Mouse (Mus musculus): ENCODE data around the gene Hspa1l.
A peak's percentile ranks its signal among the peaks of the same experiment; 100 is the strongest.

- no peak; a peak in 1 of 4 replicates for TF ChIP-seq POLR2A (IDR thresholded peaks at IDR 0.05; ENCODE audit: control insufficient read depth in 1 of 2, insufficient read depth in 1 of 2, low read depth in 1 of 2, low read length in 2 of 2, poor library complexity in 1 of 2)
- TF ChIP-seq MYB (IDR thresholded peaks at IDR 0.05; ENCODE audit: low read depth, low read length), result no peak
- no peak for TF ChIP-seq MAX (IDR thresholded peaks at IDR 0.05; ENCODE audit: low read length)
- no peak for TF ChIP-seq GATA1 (IDR thresholded peaks at IDR 0.05; ENCODE audit: low read depth, low read length)
- peak; percentile 40 for TF ChIP-seq POLR2AphosphoS2 (IDR thresholded peaks at IDR 0.05; ENCODE audit: low read length)
- TF ChIP-seq KAT2A (conservative IDR thresholded peaks at IDR 0.05; ENCODE audit: low read depth, low read length), result no peak
- TF ChIP-seq ZMIZ1 (IDR thresholded peaks at IDR 0.05; ENCODE audit: low read depth, low read length), result 0 out of 2 replicates have a peak, but pooled peaks have one; percentile 2
- TF ChIP-seq MAFK (IDR thresholded peaks at IDR 0.05; ENCODE audit: borderline replicate concordance, low read depth, low read length), result no peak
- no peak for TF ChIP-seq CTCF (IDR thresholded peaks at IDR 0.05 in 2 of 3, conservative IDR thresholded peaks at IDR 0.05 in 1 of 3; ENCODE audit: control insufficient read depth in 1 of 3, insufficient read depth in 1 of 3, low read depth in 2 of 3, low read length in 3 of 3, poor library complexity in 1 of 3, severe bottlenecking in 1 of 3)
- no peak for TF ChIP-seq TAL1 (IDR thresholded peaks at IDR 0.05; ENCODE audit: low read length)
- TF ChIP-seq RAD21 (IDR thresholded peaks at IDR 0.05; ENCODE audit: low read depth, low read length), result no peak
- no peak for TF ChIP-seq EP300 (IDR thresholded peaks at IDR 0.05; ENCODE audit: low read depth in 1 of 2, low read length in 2 of 2)
Observed at GRCm38 (mm10) chr17:35024261-35024660, 51.8 kb downstream of the Hspa1l start.

All from MEL (cell line).